Mouse (Mus musculus) kidney, adult 18-20 months (tissue): ENCODE results near the gene Zc3hav1l.

Source experiments
- DNase-seq: peaks from one replicate; pipeline ENCODE4 v3.0.0; 2021

The Zc3hav1l gene

DNA sequence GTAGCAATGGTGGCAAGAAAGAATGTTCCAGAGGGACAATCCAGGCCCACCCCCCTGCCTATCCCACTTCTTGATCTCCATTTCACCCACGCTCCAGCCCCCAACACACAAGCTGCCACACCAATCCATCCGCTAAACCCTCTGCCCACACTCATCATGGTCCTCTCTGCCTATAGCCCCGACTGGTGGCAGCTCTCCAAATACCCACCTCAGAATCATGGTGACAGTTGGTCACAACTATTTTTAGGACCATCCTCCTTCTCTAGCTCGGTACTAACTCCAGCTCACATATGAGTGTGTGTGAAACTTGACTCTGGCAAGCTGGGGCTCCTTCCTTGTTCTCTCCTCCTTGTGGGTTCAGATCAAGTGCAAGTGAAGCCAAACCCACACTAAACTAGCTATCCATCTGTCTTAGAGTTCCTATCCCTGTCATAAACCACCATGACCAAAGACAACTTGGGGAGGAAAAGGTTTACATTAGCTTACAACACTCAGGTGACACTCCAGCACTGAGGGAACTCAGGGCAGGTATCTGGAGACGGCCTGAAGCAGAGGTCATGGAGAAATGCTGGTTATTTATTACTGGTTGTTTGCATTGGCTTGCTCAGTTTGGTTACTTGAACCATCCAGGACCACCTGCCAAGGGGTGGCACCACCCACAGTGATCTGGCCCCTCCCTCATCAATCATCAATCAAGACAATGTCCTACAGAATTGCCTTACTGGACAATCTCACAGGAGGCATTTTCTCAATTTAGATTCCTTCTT is 35.5 kb downstream of the Zc3hav1l start:
- no peak for DNase-seq

DNA sequence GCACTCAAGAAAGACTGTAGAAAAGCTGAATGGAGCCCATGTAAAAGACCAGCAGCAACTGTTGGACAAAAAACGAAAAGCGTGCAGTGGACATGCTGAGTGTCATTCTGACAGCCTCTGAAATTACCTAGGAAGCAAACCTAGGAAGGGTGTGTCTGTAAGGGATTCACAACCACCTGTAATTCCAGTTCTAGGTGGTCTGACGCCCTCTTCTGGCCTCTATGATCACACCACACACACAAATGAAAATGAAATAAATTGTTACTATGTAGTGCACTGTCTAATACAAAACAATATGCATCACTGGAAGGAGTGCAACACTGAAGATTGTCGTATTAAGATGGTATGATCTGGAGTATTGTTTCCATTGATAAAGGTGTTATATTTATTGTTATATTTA is 37.2 kb downstream of the Zc3hav1l start:
- no peak for DNase-seq

DNA sequence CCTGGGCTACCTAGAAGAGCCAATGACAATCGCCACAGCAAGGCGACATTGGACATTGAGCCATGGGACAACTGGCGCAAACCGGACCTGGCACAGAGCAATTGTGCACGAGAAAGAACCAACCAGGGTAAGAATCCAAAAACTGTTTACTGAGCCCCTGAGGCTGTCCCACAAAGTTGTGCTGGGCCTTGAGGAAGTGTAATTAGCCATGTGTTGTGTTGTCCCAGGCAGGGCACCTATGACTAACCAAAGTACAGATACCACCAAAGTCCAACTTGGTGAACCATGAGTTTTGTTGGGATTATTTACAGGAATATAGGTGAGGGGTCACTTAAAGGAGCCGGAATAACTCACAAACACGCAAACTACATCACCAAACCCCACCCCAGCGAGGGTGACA is 41.6 kb downstream of the Zc3hav1l start:
- DNase-seq = peak; percentile 59

DNA sequence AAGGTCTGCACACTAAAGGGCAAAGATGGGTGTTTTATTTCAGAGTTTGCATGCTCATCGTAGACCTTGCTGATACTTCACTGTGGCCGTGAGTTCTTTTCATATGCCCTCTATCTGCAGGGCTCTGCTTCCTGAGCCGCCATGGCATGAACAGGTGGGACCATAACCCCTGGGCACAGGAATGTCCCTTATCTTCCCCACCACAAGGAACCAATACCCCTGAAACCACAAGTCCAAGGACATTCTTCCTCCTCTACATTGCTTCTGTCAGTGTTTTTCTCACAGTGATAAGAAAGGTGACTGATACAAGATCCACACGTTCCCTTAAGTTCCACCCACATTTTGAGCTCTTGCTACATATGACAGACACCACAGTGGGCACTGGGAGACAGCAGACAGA is 42.3 kb downstream of the Zc3hav1l start:
- no peak for DNase-seq

DNA sequence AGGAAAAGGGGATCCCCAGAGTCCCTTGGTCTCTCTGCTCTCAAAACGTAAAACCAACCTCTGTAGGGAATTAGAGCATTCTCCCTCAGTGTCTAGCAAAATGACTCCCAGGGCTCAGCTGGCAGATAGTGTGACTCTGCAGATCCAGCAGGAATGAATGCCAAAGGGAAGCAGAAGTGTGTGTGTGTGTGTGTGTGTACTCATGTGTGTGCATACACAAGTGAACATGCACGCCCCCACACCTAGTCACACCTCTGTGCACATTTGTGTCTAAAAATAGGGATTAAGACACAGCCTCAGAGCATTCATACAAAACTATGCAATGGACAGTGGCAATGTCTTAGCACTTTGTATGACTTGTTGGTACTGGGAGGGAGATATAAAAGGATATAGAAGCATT is 43.3 kb downstream of the Zc3hav1l start:
- no peak for DNase-seq

DNA sequence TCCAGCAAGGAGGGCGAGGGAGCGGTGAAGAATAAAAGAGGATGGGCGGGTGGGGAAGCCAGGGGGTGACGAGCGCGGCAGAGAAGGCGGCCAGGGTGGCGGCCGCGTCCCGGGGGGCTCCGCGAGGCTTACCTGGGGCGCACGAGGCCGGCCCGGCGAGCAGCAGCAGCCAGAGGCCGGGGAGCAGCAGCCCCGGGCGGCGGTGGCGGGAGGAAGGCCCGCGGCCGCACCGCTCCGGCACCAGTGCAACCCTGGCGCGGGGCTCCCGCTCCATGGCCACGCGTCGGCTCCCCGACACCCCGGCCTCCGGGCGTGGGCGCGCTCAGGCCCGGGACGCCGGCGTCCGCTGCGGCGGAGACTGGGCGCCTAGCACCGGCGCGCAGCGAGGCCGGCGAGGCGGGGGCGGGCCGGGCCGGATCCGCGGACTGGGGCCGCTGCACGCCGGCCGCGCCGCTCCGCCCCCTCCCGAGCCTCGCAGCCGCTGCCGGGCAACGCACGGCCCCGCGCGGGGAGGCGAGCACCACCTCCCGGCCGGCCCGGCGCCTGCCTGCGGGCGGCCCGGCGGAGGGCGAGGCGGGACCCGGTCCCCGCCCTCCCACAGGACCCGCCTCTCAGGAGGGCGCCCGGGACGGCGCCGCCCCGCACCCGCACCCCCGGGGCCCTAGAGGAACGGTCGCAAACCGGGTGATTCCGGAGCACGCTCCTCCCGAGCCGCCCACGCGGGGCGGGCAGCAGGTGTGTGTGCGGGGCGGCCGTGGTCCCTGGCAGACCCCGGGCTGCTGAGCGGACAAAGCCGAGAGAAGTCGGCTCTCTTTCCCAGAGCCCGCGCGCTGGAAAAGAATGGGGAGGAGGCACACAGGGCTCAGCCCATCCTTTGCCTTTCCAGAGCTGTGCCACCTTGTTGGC is 45.1 kb downstream of the Zc3hav1l start, which contains the start of gene D630045J12Rik:
Gene D630045J12Rik, minus strand, starts transcription at position 274 of the 906 bp plus-strand sequence.
- peak; percentile 86 for DNase-seq

DNA sequence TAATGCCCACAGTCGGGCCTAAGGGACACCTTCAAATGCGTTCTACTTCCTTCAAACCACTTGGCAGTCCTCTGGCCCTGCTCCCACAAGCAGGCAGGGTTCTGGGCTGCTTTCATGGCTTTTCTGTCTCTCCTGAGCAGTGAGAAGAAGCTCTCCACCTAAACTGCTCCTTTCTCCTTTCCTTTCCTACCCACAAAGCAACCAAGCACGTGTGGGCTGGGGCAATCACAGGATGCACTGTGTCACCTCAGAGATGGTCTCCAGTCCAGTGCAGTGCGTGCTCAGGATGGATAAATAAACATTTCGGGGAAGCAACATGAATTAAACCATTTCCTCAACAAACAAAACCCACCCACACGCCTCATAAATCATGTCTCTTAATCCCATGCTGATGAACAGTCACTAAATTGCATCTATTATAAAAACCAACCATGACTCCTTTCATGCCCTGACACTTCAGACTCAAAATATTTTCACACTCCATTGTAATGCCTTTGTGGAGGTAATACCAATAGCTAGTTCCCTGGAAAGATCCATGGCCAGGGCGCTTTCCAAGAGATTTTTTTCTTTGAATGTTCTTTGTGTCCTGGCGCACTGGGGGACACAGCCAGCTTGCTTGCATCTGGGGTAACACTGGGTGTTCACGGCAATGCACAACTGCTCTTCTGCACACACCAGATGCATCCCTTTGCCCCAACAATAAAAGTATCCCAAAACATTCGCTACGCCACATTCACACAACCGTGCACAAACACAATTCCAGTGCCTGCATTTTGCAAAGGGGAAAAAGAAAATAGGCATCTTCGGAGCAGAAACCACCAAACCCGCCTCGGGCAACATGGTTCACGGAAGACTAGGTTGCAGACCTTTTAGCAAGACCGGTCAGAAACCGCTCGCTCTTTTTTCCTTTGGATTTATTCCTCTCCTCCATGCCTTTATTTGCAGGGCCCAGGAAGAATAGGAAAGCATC is 46.0 kb downstream of the Zc3hav1l start:
- DNase-seq = peak; percentile 39

DNA sequence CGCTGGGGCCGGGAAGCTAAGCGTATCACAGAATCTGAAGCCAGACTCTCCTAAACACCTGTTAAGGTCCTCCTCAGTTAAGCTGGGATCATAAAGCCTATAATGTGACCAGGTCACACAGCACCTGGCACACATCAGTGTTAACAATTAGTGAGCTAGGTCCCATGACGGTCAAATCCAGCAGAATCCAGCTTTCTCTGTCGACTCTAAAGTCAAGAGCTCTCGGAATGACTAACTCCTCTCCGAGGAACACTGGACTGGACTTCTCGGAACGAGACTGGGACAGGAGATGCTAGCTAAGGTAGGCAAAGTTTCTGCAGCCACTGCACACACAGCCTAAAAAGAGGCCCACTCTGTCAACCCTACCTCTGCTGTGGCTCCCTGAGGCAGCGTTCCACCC is 46.9 kb downstream of the Zc3hav1l start:
- peak; percentile 36 for DNase-seq

DNA sequence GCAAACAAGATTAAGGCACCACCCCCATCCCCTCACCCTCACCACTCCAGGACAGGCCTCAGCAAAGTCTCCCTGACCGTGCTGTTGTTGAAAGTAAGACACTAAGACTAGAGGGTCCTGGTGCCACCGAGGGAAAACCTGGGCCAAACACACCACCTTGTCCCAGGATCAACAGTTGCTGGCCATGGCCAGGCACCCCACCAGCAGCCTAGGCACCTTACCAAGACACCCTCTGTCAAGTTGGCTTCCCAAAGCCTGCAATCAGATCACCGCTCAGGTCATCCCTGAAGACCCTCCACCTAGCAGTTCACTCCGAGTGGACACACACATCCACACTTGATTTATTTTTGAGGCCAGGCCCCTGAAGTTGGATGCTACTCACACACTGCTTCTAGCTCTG is 47.6 kb downstream of the Zc3hav1l start:
- DNase-seq = no peak

DNA sequence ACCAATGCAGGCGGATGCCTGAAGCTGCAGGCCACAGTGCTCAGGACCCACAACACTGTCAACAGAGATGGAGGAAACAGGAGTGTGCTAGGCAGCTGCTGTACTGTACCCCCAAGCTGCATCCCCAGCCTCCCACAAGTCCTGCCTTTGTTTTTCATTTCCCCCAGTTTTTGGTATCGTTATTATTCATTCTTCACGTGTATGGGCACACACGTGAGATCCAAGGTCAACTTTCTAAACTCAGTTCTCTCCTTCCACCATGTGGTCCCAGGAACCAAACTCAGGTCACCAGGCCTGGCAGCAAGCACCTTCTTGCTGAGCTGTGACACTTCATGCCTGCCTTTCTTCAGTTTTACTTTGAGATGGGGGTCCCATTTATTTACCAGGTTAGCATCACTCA is 51.7 kb downstream of the Zc3hav1l start:
- DNase-seq = no peak

DNA sequence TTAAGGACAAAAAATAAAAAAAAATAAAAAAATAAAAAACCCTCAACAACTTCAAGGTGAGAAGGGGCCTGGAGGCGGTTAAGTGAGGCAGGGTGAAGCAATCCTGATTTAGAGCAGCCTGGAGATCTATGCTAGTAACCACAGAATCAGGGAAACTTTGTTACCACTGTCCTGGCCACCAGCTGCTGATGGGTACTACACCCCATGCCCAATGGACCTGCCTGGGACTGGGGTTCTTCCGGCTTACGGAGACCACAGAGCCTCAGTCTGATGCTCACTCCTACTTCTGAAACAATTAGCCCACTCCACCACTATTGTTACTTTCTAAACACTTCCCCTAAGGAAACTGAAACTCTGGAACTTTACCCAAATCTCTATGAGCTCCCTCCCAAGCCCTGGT is 54.3 kb downstream of the Zc3hav1l start:
- no peak for DNase-seq

DNA sequence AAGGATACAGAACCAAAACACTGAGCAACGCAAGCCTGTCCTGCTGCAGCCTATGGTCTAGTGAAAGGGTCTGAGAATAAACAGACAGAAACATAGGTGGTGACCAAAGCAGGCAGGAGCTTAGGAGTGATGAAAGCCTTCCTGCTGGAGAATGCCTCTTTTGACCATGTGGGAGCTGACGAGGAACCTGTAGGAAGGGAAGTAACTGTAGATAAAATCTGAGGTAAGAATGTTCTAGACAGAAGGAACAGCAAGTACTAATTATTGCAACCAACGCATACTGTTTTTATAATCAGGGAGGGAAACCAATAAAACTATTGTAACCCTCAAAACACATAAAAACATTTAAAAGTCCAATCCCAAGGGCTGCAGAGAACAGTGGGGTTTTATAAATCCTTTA is 54.9 kb downstream of the Zc3hav1l start:
- DNase-seq = no peak

DNA sequence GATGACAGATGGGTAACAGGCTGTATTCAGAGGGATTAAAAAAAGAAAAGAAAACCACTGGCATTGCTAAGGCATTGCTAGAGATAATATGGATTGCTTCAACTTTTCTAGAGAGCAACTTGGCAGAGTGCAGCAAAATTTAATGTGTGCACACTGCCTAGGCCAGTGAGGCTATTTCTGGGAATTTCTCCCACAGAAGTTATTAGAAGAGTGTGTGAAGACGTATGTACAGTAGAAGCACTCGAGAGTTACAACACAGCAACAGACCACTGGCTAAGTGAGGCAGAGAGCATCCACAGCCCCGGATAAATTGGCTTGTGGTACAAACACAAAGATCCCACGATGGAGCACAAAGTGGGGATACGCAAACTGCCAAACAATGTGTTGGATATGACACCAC is 56.2 kb downstream of the Zc3hav1l start:
- no peak for DNase-seq

DNA sequence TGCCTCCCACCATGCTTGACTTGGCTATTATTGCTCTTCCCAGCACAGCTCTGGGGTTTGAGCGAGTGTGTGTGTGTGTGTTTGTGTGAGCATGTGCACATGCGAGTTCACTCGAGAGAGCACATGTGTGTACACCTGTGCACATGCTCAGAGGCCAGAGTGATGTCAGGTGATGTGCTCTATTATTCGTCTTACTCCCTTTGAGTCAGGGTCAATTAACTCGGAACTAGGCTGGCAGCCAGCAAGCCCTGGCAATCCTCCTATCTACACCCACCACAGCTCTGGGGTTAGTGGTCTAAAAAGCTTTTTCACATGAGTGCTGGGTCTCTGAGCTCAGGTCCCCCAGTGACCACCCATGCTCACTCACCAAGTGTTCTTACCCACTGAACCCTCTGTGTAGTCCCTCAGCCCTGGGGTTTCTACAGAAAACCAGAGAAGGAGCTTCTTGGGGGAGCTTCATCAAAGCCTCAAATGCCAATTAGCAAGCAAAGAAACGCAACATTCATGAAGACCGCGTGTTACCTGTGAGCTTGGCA is 56.7 kb downstream of the Zc3hav1l start:
- DNase-seq = peak; percentile 58

DNA sequence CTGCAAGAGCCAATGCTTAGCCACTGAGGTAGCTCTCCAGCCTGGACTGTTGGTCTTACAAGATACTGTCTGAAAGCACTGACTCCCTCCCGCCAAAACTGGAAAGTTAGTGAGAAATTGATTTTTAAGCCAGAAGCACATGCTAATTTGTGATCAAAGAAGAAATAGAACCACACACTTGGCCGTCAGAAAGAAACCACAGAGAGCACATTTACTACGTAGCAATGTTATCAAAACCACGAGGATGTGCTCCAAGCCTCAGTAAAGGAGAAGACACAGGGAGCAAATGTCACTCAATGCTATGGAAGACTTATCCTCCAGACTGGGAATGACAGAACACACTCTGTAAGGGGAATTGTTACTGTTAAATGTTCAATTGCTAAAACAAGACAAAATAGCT is 57.6 kb downstream of the Zc3hav1l start:
- no peak for DNase-seq

DNA sequence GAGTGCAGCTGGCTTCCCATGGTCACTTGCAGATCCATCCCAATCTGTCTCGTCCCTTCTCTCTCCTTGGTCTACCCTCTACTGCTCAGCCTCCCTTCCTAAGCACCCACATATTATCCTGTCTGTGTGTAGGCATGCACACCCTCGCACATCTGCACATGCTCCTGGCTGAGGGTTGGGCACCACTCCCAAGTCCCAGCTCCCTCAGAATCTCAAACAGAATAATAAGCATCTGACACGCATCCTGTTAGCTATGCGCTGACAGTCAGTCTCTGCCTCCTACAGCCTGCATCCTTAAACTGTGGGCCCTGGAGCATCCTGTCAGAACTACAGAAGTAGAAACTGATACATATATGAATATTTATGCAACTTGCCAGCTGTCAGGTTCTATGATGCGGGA is 58.4 kb downstream of the Zc3hav1l start:
- DNase-seq = no peak

DNA sequence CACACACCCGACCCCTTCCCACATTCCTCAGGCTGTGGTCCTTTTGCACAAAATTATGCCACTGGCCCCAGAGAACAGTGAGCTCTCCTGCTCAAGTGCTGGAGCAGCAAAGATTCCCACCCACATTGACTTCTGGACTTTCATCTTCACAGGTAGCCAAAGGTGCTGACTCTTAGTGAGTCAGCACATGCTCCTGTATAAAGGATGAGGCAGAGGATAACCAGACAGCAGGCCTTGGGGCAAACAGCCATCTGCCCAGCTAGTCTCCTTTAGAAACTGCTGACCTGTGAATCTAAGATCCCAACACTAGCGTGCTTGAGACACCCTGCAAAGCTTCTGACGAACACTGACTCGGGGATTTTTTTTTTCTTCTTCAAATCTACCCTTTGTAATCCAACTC is 60.7 kb downstream of the Zc3hav1l start:
- DNase-seq = peak; percentile 57
